Mouse (Mus musculus) gastrocnemius, postnatal 4 days (tissue): ENCODE data around the gene Rnf11. TPM values are rescaled to one million over a fixed set of nuclear protein-coding genes. Genes with fewer than 3 reads are reported as not detected.

Experiments
- DNase-seq, 2 experiments: peaks; one replicate each; pipeline ENCODE4 v3.0.0; 2021 to 2022; ENCODE audit warnings: low spot score in 2 of 2, mixed read lengths in 2 of 2
- total RNA-seq, 2 experiments: library from RNA; stranded (reverse); gene quantifications; 2 replicates each; pipeline ENCODE4 v1.2.3; 2021

Rnf11 gene
- total RNA-seq, 2 experiments from 2014 or later: 85.1 to 88.7 TPM

- DNase-seq: no peak
These were observed 39.1 kb downstream of the Rnf11 start for GRCm38 (mm10) chr4:109445397-109445796.

- DNase-seq: no peak
These were observed 39.6 kb downstream of the Rnf11 start for GRCm38 (mm10) chr4:109444951-109445350.

DNA sequence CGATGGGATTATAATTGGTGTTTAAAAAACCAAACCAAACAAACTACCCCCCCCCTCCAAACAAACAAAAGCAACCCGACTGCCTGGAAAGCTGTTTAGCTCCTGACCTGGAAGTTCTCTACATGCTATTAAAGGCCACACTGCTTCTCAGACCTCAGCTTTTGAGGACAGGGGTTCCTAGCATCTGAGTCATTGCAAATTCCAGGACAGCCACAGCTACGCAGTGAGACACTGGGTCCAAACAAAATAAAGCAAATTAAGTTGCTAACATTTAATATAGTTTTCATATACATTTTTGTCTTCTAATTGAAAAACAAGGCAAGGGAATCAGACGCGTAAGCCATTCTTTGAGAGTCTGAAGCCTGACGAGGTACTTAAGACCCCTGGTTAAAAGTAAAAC lies 40.1 kb downstream of the Rnf11 start:
- DNase-seq: no peak

DNA sequence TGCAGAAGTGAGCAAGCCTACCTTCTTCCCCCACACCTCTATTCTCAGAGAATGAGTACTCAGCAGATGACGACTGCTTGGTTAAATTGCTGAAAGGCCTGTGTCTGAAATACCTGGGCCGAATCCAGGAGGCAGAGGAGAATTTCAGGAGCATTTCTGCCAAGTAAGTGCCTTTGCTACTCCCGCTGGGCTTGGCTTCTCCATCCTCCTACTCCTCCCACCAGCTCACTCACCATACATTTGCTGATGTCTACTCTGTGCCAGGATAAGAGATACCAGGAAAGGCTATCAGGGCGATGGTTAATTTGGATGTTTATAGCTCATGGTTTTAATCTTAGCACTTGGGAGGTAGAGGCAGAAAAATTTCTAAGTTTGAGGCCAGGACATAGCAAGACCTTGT lies 41.9 kb downstream of the Rnf11 start:
- no peak for DNase-seq

DNA sequence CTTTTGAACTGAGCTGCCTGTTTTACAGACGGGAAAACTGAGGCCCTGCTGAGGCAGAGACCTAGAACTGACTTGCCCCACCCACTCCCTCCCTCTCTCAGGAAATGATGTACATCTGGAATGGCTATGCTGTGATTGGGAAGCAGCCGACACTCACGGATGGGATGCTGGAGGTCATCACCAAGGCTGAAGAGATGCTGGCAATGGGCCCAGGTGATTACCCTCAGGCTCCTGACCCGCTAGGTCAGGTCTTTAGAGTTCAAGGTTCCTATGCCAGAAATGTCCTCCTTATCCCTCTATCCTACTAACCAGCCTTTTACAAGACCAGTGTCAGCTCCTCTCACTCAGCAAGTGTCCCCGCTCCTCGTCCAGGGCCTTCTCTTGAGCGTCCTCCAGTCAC lies 42.4 kb downstream of the Rnf11 start:
- DNase-seq: no peak

GRCm38 (mm10) chr4:109441000-109441399 lies 43.5 kb downstream of the Rnf11 start:
- no peak for DNase-seq

- DNase-seq: no peak
These were observed 44.1 kb downstream of the Rnf11 start for GRCm38 (mm10) chr4:109440381-109440780.

DNA sequence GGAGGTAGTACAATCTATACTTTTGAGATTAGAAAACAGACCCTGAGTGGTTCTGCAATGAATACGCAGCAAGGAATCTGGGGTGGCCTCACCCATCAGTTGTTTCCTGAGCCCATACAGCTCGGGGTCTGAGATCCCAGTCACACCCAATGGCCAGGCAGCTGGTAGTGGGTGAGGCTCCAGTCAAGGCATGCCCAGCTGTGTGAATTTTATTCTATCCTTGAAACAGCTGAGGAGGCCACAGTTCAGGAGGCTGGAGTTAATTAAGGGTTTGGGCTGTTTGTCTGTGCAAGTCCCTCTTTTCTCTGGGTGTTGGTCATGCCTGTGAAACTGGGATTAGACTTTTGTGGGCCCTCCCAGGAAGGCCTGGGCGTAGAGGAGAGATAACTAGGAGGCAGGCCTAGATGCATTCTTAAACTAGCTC lies 44.7 kb downstream of the Rnf11 start:
- DNase-seq: no peak

GRCm38 (mm10) chr4:109439101-109439500 lies 45.4 kb downstream of the Rnf11 start:
- DNase-seq: no peak

GRCm38 (mm10) chr4:109437913-109438878 lies 46.3 kb downstream of the Rnf11 start:
- DNase-seq: peak in 1 of 2 experiments; percentile 72

GRCm38 (mm10) chr4:109434256-109434655 lies 50.3 kb downstream of the Rnf11 start:
- DNase-seq: no peak

- no peak for DNase-seq
These were observed 50.9 kb downstream of the Rnf11 start for GRCm38 (mm10) chr4:109433641-109434040.

DNA sequence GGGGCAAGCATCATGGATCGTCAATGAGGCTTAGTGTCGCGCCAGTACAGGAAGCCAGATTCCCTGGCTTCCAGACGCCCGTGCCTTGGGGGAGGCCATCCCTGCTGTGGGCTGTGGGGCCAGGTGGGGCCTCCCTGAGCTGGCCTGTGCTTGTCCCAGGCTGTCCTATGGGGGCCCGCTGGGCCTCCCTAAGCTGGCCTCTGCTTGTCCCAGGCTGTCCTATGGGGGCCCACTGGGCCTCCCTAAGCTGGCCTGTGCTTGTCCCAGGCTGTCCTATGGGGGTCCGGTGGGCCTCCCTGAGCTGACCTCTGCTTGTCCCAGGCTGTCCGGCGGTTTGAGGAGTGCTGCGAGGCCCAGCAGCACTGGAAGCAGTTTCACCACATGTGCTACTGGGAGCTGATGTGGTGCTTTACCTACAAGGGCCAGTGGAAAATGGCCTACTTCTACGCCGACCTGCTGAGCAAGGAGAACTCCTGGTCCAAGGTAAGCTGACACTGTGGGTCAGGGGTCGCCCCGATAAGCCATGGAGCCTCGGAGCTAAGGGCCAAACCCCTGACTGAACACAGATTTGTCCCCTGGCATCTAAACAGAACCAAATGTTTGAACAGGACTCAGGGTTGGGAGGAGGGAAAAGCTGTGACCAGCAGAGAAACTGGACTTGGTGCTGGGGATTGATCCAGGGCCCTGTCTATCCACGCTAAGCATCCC lies 51.7 kb downstream of the Rnf11 start:
- no peak for DNase-seq

DNA sequence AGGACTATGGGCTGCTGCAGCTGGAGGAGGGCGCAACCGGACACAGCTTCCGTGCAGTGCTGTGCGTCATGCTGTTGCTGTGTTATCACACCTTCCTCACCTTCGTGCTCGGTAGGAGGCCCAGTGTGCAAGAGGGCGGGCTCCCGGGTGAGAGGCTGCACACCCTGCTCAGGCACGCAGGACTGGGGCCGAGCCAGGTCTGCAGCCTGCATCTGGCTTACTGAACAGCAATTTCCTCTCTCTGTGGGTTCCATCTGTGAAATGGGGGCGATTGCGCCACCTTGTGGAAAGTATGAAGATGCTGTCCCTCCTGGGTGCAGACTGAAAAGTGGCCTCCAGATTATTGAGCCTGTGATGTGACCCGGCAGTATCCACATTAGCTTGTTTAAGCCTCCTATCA lies 53.7 kb downstream of the Rnf11 start:
- DNase-seq: peak in 1 of 2 experiments; percentile 46

- no peak for DNase-seq
These were observed 54.3 kb downstream of the Rnf11 start for GRCm38 (mm10) chr4:109430250-109430649.

- no peak for DNase-seq
These were observed 57.5 kb downstream of the Rnf11 start for GRCm38 (mm10) chr4:109427058-109427457.

DNA sequence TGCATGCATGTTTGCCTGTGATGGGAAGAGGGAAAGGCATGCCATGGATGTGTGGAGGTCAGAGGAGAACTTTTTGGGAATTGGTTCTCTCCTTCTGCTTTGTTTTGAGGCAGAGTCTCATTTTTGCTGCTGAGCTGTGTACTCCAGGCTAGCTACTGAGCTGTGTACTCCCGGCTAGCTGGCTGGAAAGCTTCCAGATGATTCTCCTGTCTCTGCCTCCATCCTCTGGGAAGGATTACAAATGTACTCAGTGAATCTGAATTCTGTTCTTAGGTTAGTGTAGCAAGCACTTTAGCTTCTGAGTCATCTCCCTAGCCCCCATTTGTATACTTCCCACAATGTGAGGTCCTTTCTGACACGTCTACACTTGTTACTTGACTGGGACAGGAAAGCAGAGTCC lies 61.1 kb downstream of the Rnf11 start:
- DNase-seq: no peak

DNA sequence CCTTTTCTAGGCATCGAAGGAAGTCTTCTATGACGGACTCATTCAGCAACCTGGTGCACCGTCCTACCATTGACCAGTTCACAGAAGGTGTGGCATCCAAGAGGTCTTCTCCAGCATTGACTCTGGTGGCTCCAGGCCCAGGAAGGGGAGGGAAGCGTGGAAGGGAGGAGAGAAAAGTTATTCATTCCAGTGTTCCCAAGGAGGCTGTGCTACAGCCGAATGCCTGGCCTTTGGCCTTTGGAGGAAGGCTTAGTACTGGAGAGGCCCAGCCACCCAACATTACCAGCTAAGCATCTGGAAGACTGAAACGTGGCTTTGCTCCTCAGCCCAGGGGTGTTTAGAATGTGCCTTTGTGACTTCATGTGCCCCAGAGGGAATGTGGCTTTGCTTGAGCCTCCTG lies 62.1 kb downstream of the Rnf11 start:
- DNase-seq: no peak

DNA sequence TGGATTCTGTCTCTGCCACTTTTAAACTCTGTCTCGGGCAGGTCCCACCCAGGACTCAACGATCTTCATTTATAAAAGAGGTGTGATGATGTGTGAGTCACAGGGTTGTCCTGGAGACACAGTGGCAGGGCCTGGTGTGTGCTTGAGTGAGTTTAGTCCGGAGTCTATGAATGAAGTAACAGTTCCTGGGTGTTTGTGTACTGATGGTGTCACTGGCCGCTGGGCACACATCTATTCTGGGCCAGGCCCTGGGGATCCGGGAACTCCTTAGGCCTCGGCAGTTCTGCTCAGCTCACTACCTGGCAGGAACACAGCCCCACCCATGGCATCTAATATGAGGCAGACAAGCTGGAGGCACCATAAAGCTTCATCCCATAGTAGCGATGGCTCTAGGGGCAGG lies 62.9 kb downstream of the Rnf11 start:
- no peak for DNase-seq

DNA sequence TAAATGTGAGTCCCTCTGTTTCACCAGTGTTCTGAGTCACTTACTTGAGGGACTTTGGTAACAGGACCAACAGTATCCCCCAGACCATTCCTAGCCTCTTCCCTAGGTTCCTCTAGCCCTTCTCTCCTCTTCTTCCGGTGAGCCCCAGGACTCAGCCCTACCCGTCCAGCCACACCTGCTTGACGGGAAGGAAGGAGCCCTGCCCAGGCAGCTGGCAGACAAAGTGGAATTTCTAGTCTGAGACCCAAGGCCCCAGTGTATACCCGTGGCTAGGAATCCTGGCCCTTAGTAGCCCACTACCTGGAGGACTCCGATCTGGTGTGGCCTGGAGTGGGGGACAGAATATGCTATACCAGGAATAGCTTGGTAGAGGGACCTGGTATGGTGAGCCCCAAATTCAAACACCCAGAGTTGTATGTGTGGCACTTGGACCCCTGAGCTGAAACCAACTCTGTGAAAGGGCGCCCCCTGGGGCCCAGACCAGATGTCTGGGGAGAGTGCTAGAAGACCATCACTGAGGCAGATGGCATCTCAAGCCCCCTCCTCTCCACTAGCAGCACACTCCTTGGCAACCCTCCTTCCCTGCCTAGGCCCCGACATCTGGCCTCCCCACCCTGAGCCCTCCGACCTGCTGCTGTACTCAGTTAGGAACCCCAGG lies 64.3 kb downstream of the Rnf11 start:
- DNase-seq: no peak

- no peak for DNase-seq
These were observed 65.0 kb downstream of the Rnf11 start for GRCm38 (mm10) chr4:109419563-109419962.

- DNase-seq: no peak
These were observed 65.5 kb downstream of the Rnf11 start for GRCm38 (mm10) chr4:109419017-109419416.
